Mouse (Mus musculus): Measurements from ENCODE around the gene Tma7.

GRCm38 (mm10) chr9:109030312-109030711, 52.1 kb downstream of the Tma7 start:
- no peak for TF ChIP-seq USF1 (IDR thresholded peaks at IDR 0.05; ENCODE audit: low read depth)
- TF ChIP-seq CTCF (IDR thresholded peaks at IDR 0.05; ENCODE audit: control insufficient read depth, insufficient read depth, insufficient read length): no peak
- TF ChIP-seq CEBPB (IDR thresholded peaks at IDR 0.05; ENCODE audit: low read depth): no peak

Data from C2C12 (cell line).